In genomic region chr9:59518976-59519375, GRCm38 (mm10) we compare ENCODE assay signal across 13 mouse cellular contexts. TPM values are rescaled to one million over a fixed set of nuclear protein-coding genes. Genes with fewer than 3 reads are reported as not detected.
DNase-seq lines count a peak whose midpoint lies in the region; ATAC-seq lines count a peak whose summit lies in the region.
"Had no signal": no experiment of that assay in that cellular context is flagged by ENCODE, and none has a peak within 500 bp of the region (broad histone marks: within the 10 kb centered on the region; RNA-seq: fewer than 3 reads in every experiment).

No protein-coding gene starts in this region.

- H3K9me3 ChIP-seq in forebrain, embryonic 15.5 days: no peaks in the 10 kb centered on the region
- H3K9me3 ChIP-seq: limb, embryonic 15.5 days; midbrain, embryonic 12.5 days had no signal

- H3K36me3 ChIP-seq in forebrain, embryonic 15.5 days: no peaks in the 10 kb centered on the region
- H3K36me3 ChIP-seq: limb, embryonic 15.5 days; midbrain, embryonic 12.5 days had no signal

- no peak overlapping the region for H3K4me2 ChIP-seq in forebrain, embryonic 15.5 days (replicated peaks)
- H3K4me2 ChIP-seq: limb, embryonic 15.5 days; midbrain, embryonic 12.5 days had no signal

- no peak for ATAC-seq in frontal cortex, adult (ENCODE audit: low TSS enrichment)
- no peak for ATAC-seq in forebrain, embryonic 15.5 days (replicated peaks)
- ATAC-seq: CD4-positive, CD25-positive, alpha-beta regulatory T cell, adult 4 months; intestine, postnatal 0 days had no signal

- no peaks in the 10 kb centered on the region for H3K27me3 ChIP-seq in forebrain, embryonic 15.5 days
- H3K27me3 ChIP-seq: limb, embryonic 15.5 days; midbrain, embryonic 12.5 days had no signal

- H3K4me3 ChIP-seq in forebrain, embryonic 15.5 days: no peak overlapping the region
- H3K4me3 ChIP-seq: limb, embryonic 15.5 days; midbrain, embryonic 12.5 days had no signal

- no peaks in the 10 kb centered on the region for H3K4me1 ChIP-seq in forebrain, embryonic 15.5 days
- H3K4me1 ChIP-seq: limb, embryonic 15.5 days; midbrain, embryonic 12.5 days had no signal

- peak; percentile 37 to 41 for DNase-seq in frontal cortex, postnatal 10 days (ENCODE audit: low spot score in 2 of 2)
- peak; percentile 37 to 70 for DNase-seq in left cerebral cortex, postnatal 10 days (ENCODE audit: extremely low spot score in 1 of 2, low spot score in 2 of 2)
- DNase-seq in left cerebral cortex, adult 9 months (ENCODE audit: low spot score in 2 of 2): no peak
- DNase-seq in adrenal gland, adult 8-10 months: peak; percentile 34
- DNase-seq in kidney, postnatal 25 days: peak; percentile 51 to 72
- DNase-seq in T-cell, adult 2 months (ENCODE audit: low spot score): no peak
- DNase-seq: embryo, embryonic 11 days had no signal

- H3K27ac ChIP-seq in forebrain, embryonic 15.5 days (replicated peaks): no peak overlapping the region
- H3K27ac ChIP-seq: limb, embryonic 15.5 days; midbrain, embryonic 12.5 days had no signal

- intact Hi-C loops in left cerebral cortex, postnatal 10 days (cut with DNase I): no loop called here

- 67% methylated on average over 5 of the region's 5 CpGs for WGBS in forebrain, embryonic 15.5 days

- no peak overlapping the region for H3K9ac ChIP-seq in forebrain, embryonic 15.5 days (replicated peaks)
- H3K9ac ChIP-seq: limb, embryonic 15.5 days; midbrain, embryonic 12.5 days had no signal

RNA-seq across cellular contexts. Expression of gene Hexa, which starts 20.4 kb away (rescaled TPM):
- 10 to 100 TPM; 33.4 to 34.2 TPM for total RNA-seq in left cerebral cortex, postnatal 10 days (2021)
- total RNA-seq in adrenal gland, adult 8-10 months (2022): 100 to 1,000 TPM; 125 to 176 (median 142) TPM
- 47.5 and 53.0 TPM in 2 replicates for polyA plus RNA-seq in forebrain, embryonic 15.5 days (2015; fragmentation: Nextera tagmentation; extraction: Ambion mirVana)

RNA-seq across cellular contexts. Expression of gene Tmem202, which starts 20.7 kb away (rescaled TPM):
- total RNA-seq in left cerebral cortex, postnatal 10 days (2021): 1 to 10 TPM; 2.7 to 3.6 TPM
- 1 to 10 TPM; 1.5 to 3.9 (median 3.5) TPM for total RNA-seq in adrenal gland, adult 8-10 months (2022)
- 0.47 and 0.74 TPM in 2 replicates for polyA plus RNA-seq in forebrain, embryonic 15.5 days (2015; fragmentation: Nextera tagmentation; extraction: Ambion mirVana)
- polyA plus RNA-seq: limb, embryonic 15.5 days; midbrain, embryonic 12.5 days had no signal

RNA-seq across cellular contexts. Expression of gene Arih1, which starts 32.6 kb away (rescaled TPM):
- total RNA-seq in left cerebral cortex, postnatal 10 days (2021): 100 to 1,000 TPM; 107 TPM
- 100 to 1,000 TPM; 107 to 144 (median 120) TPM for total RNA-seq in adrenal gland, adult 8-10 months (2022)
- 18.2 and 18.8 TPM in 2 replicates for polyA plus RNA-seq in forebrain, embryonic 15.5 days (2015; fragmentation: Nextera tagmentation; extraction: Ambion mirVana)

RNA-seq across cellular contexts. Expression of gene Celf6, which starts 58.7 kb away (rescaled TPM):
- total RNA-seq in left cerebral cortex, postnatal 10 days (2021): 10 to 100 TPM; 37.5 to 40.1 TPM
- 10 to 100 TPM in 2 of 4 experiments, 1 to 10 TPM in 2; 5.8 to 16.0 (median 9.7) TPM for total RNA-seq in adrenal gland, adult 8-10 months (2022)
- 24.6 and 34.3 TPM in 2 replicates for polyA plus RNA-seq in forebrain, embryonic 15.5 days (2015; fragmentation: Nextera tagmentation; extraction: Ambion mirVana)
- polyA plus RNA-seq: CD4-positive, CD25-positive, alpha-beta regulatory T cell, adult 4 months had no signal

Comparison
In these comparisons a context has a peak if more than half of its experiments do, and no peak if none do; other contexts are left out.
1. DNase-seq: peak in frontal cortex, postnatal 10 days (2 of 2), left cerebral cortex, postnatal 10 days (2 of 2), adrenal gland, adult 8-10 months (single experiment) and kidney, postnatal 25 days (2 of 2); none in left cerebral cortex, adult 9 months (0 of 2) and T-cell, adult 2 months (single experiment).